In the genomic region with DNA sequence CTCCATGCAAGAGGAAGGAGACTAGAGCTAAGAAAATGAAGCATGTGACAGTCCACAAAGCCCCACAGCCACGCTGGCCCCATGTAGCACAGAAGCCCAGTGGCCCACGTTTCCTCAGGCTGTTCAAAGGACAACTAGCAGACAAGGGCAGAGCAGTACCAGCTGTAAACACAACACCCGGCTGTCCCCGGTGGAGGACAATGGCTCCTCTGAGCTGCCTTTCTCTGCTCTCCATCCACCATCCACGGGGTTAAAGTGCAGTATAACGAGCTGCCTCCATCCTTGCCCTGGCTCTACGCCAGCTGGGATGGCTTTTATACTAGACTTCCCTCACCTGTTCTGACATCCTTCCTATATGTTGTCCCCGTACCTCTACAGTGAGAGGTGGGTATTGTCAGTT, we compare ENCODE assay signal across 14 mouse cellular contexts. TPM values are rescaled to one million over a fixed set of nuclear protein-coding genes. Genes with fewer than 3 reads are reported as not detected.
DNase-seq lines count a peak whose midpoint lies in the region; ATAC-seq and TF ChIP-seq lines count a peak whose summit lies in the region.
"Had no signal": no experiment of that assay in that cellular context is flagged by ENCODE, and none has a peak within 500 bp of the region (broad histone marks: within the 10 kb centered on the region; RNA-seq: fewer than 3 reads in every experiment).

No protein-coding gene starts in this region.

- H3K36me3 ChIP-seq in forebrain, embryonic 13.5 days (ENCODE audit: poor library complexity, severe bottlenecking): peaks cover 20% of the 10 kb centered on the region; the same call in 1 of the 2 replicates
- no peaks in the 10 kb centered on the region for H3K36me3 ChIP-seq in forebrain, postnatal 0 days (ENCODE audit: insufficient read depth)
- H3K36me3 ChIP-seq in hindbrain, embryonic 12.5 days: 0 out of 2 replicates have a peak, but pooled peaks cover 3% of the 10 kb centered on the region
- no peaks in the 10 kb centered on the region for H3K36me3 ChIP-seq in midbrain, embryonic 11.5 days (ENCODE audit: control insufficient read depth, insufficient read depth, low read length)

- H3K4me3 ChIP-seq in forebrain, embryonic 13.5 days: no peak overlapping the region
- H3K4me3 ChIP-seq in forebrain, postnatal 0 days (ENCODE audit: low read depth, low read length): no peak overlapping the region
- no peak overlapping the region for H3K4me3 ChIP-seq in hindbrain, embryonic 12.5 days
- no peak overlapping the region for H3K4me3 ChIP-seq in midbrain, embryonic 11.5 days (ENCODE audit: low read depth, low read length)
- H3K4me3 ChIP-seq: heart, adult 2 months had no signal

- no peak overlapping the region; the same call in 1 of the 2 replicates for H3K27ac ChIP-seq in forebrain, embryonic 13.5 days
- H3K27ac ChIP-seq in forebrain, postnatal 0 days (ENCODE audit: low read depth, low read length): no peak overlapping the region
- peak overlapping the region; percentile 82 for H3K27ac ChIP-seq in hindbrain, embryonic 12.5 days
- no peak overlapping the region for H3K27ac ChIP-seq in midbrain, embryonic 11.5 days (ENCODE audit: low read depth, low read length)
- H3K27ac ChIP-seq: heart, adult 2 months had no signal

- peak; percentile 19; the same call in 1 of the 2 replicates for ATAC-seq in forebrain, embryonic 13.5 days
- ATAC-seq in forebrain, postnatal 0 days: no peak
- ATAC-seq in hindbrain, embryonic 12.5 days (ENCODE audit: low FRiP score): 0 out of 2 replicates have a peak, but pooled peaks have one; percentile 13
- ATAC-seq in midbrain, embryonic 11.5 days (ENCODE audit: low FRiP score): peak; percentile 31; the same call in 1 of the 2 replicates

- intact Hi-C loops in gastrocnemius, postnatal 36 days (cut with DNase I): loop anchor here (5.0 kb wide), 1 partner anchor 35 kb away; no protein-coding TSS in a partner anchor

- DNase-seq in forebrain, postnatal 0 days: no peak
- DNase-seq in brain, adult 2 months (ENCODE audit: low read depth, low spot score): peak; percentile 40
- DNase-seq in midbrain, embryonic 11.5 days (ENCODE audit: low spot score, missing footprints): no peak
- no peak for DNase-seq in heart, adult 9 months (ENCODE audit: low spot score in 2 of 2)
- no peak for DNase-seq in heart, adult 11 months
- no peak for DNase-seq in gastrocnemius, postnatal 36 days
- DNase-seq: adrenal gland, postnatal 10 days; B cell, adult 2 months; heart, adult 2 months; kidney, adult 9 months; right cerebral cortex, postnatal 4 days; thymus, adult 18-20 months had no signal

- no peak for TF ChIP-seq CTCF in forebrain, postnatal 0 days (IDR thresholded peaks at IDR 0.05; ENCODE audit: low read depth)

- no peak overlapping the region for H3K9ac ChIP-seq in forebrain, embryonic 13.5 days
- no peak overlapping the region for H3K9ac ChIP-seq in forebrain, postnatal 0 days
- H3K9ac ChIP-seq in hindbrain, embryonic 12.5 days: no peak overlapping the region
- H3K9ac ChIP-seq in midbrain, embryonic 11.5 days (ENCODE audit: low read length): no peak overlapping the region

- H3K4me1 ChIP-seq in forebrain, embryonic 13.5 days: peaks cover 27% of the 10 kb centered on the region
- peaks cover 8% of the 10 kb centered on the region; the same call in 1 of the 2 replicates for H3K4me1 ChIP-seq in forebrain, postnatal 0 days (ENCODE audit: insufficient read depth)
- H3K4me1 ChIP-seq in hindbrain, embryonic 12.5 days: peaks cover 43% of the 10 kb centered on the region
- H3K4me1 ChIP-seq in midbrain, embryonic 11.5 days (ENCODE audit: control insufficient read depth, insufficient read depth, low read length): no peaks in the 10 kb centered on the region

- H3K9me3 ChIP-seq in forebrain, embryonic 13.5 days (replicated peaks): peaks cover 5% of the 10 kb centered on the region; the same call in 1 of the 2 replicates
- no peaks in the 10 kb centered on the region for H3K9me3 ChIP-seq in forebrain, postnatal 0 days (ENCODE audit: low read length)
- H3K9me3 ChIP-seq in hindbrain, embryonic 12.5 days (replicated peaks): no peaks in the 10 kb centered on the region
- H3K9me3 ChIP-seq in midbrain, embryonic 11.5 days (ENCODE audit: control insufficient read depth, low read length): no peaks in the 10 kb centered on the region; the same call in 1 of the 2 replicates

- WGBS in forebrain, embryonic 13.5 days: 26% methylated on average over 8 of the region's 8 CpGs
- WGBS in forebrain, postnatal 0 days: 28% methylated on average over 8 of the region's 8 CpGs
- WGBS in hindbrain, embryonic 12.5 days: 25% methylated on average over 8 of the region's 8 CpGs
- 45% methylated on average over 8 of the region's 8 CpGs for WGBS in midbrain, embryonic 11.5 days

- no peak overlapping the region for H3K4me2 ChIP-seq in forebrain, embryonic 13.5 days
- no peak overlapping the region for H3K4me2 ChIP-seq in forebrain, postnatal 0 days (ENCODE audit: low read depth)
- no peak overlapping the region for H3K4me2 ChIP-seq in hindbrain, embryonic 12.5 days (replicated peaks)
- no peak overlapping the region for H3K4me2 ChIP-seq in midbrain, embryonic 11.5 days

- no peaks in the 10 kb centered on the region for H3K27me3 ChIP-seq in forebrain, embryonic 13.5 days
- H3K27me3 ChIP-seq in forebrain, postnatal 0 days (ENCODE audit: insufficient read depth, low read length): no peaks in the 10 kb centered on the region
- H3K27me3 ChIP-seq in hindbrain, embryonic 12.5 days: no peaks in the 10 kb centered on the region
- H3K27me3 ChIP-seq in midbrain, embryonic 11.5 days (ENCODE audit: control insufficient read depth, insufficient read depth, low read length): no peaks in the 10 kb centered on the region

RNA-seq across cellular contexts. Expression of a gene that starts 55.5 kb away (rescaled TPM):
- polyA plus RNA-seq in forebrain, embryonic 13.5 days (2015; fragmentation: Nextera tagmentation; extraction: Ambion mirVana): 47.2 and 49.2 TPM in 2 replicates
- total RNA-seq in forebrain, postnatal 0 days (2014; rRNA removed): 25.2 and 35.1 TPM in 2 replicates
- polyA plus RNA-seq in forebrain, postnatal 0 days (2015; fragmentation: Nextera tagmentation; extraction: Ambion mirVana): 14.9 and 22.6 TPM in 2 replicates
- polyA plus RNA-seq in hindbrain, embryonic 12.5 days (2016; fragmentation: Nextera tagmentation; extraction: Ambion mirVana): 56.9 and 59.9 TPM in 2 replicates
- polyA plus RNA-seq in midbrain, embryonic 11.5 days (2014; fragmentation: Nextera tagmentation; extraction: Ambion mirVana): 63.8 and 71.8 TPM in 2 replicates
- total RNA-seq in gastrocnemius, postnatal 36 days (2021): 1 to 10 TPM; 1.2 to 1.6 TPM
